Mouse (Mus musculus): ENCODE data around the gene Rab28. TPM values are rescaled to one million over a fixed set of nuclear protein-coding genes. Genes with fewer than 3 reads are reported as not detected.

Rab28 gene
- polyA plus RNA-seq, 1 experiment from 2014 or later, result 64.2 TPM

DNA sequence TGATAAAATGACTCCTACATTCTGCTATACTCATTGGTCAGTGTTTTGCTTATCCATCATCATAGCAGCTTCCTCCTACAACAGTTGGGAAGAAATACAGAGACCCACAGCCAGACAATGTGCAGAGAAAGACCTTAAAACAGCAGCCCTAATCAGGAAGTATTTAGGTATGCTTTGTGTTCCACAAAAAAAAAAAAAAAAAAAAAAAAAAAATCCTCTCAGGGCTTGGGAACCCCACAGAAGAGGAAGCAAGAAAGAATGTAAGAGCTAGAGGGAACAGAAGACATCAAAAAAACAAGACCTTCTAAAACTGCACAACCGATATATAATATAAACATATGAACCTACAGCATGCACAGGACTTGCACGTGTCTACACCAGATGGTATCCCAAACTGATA lies 24.0 kb downstream of the Rab28 start:
- Histone ChIP-seq H3K9me3 (ENCODE audit: control insufficient read depth, low read length) (no peaks in the 10 kb centered on the region), H3K36me3 (replicated peaks; ENCODE audit: control insufficient read depth, insufficient read depth) (peaks cover 7% of the 10 kb centered on the region), H3K27me3 (ENCODE audit: control insufficient read depth, insufficient read depth, low read length) (no peaks in the 10 kb centered on the region), H3K4me1 (replicated peaks; ENCODE audit: control insufficient read depth, insufficient read depth, low read length) (no peaks in the 10 kb centered on the region), H3K4me3 (replicated peaks; ENCODE audit: low read length) (no peak overlapping the region), H3K4me2 (replicated peaks) (no peak overlapping the region), H3K9ac (no peak overlapping the region), H3K27ac (no peak overlapping the region)
- 92% methylated on average over 2 of the region's 2 CpGs for WGBS
- DNase-seq (ENCODE audit: low spot score), result no peak
- ATAC-seq (ENCODE audit: low FRiP score), result no peak

GRCm38 (mm10) chr5:41666012-41666411 lies 41.9 kb downstream of the Rab28 start:
- ATAC-seq (ENCODE audit: low FRiP score), result no peak
- DNase-seq (ENCODE audit: low spot score), result no peak
- H3K4me1 ChIP-seq (replicated peaks; ENCODE audit: control insufficient read depth, insufficient read depth, low read length), result no peaks in the 10 kb centered on the region
- no peak overlapping the region for H3K27ac ChIP-seq
- H3K9me3 ChIP-seq (ENCODE audit: control insufficient read depth, low read length), result no peaks in the 10 kb centered on the region
- 90% methylated on average over 6 of the region's 6 CpGs for WGBS
- no peak overlapping the region for H3K4me2 ChIP-seq (replicated peaks)
- H3K4me3 ChIP-seq (replicated peaks; ENCODE audit: low read length), result no peak overlapping the region
- H3K9ac ChIP-seq, result no peak overlapping the region
- no peaks in the 10 kb centered on the region for H3K27me3 ChIP-seq (ENCODE audit: control insufficient read depth, insufficient read depth, low read length)
- H3K36me3 ChIP-seq (replicated peaks; ENCODE audit: control insufficient read depth, insufficient read depth), result no peaks in the 10 kb centered on the region

DNA sequence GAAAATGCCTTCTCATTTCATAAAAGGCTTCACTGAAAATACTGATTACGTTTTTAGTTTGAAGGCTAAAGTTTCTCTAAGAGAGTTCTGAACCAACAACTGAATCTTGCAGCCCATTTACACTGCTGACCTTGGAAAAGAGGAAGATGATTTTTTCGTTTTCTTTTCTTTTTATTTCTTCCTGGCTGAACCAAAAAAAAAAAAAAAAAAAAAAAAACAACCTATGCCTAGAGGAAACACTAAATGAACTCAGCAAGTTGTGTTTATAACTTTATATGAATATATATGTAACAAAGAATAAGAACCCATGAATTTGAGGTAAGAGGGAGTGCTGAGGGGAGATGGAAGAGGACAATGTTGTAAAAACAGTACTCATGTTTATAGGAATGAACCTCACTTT lies 71.2 kb downstream of the Rab28 start:
- Histone ChIP-seq H3K9ac (no peak overlapping the region), H3K27me3 (ENCODE audit: control insufficient read depth, insufficient read depth, low read length) (no peaks in the 10 kb centered on the region), H3K9me3 (ENCODE audit: control insufficient read depth, low read length) (no peaks in the 10 kb centered on the region), H3K4me2 (replicated peaks) (no peak overlapping the region), H3K36me3 (replicated peaks; ENCODE audit: control insufficient read depth, insufficient read depth) (no peaks in the 10 kb centered on the region; the same call in 1 of the 2 replicates), H3K27ac (no peak overlapping the region), H3K4me3 (replicated peaks; ENCODE audit: low read length) (no peak overlapping the region), H3K4me1 (replicated peaks; ENCODE audit: control insufficient read depth, insufficient read depth, low read length) (no peaks in the 10 kb centered on the region; the same call in 1 of the 2 replicates)
- no peak for ATAC-seq (ENCODE audit: low FRiP score)
- no peak for DNase-seq (ENCODE audit: low spot score)
- 82% methylated on average over 2 of the region's 2 CpGs for WGBS

- DNase-seq (ENCODE audit: low spot score) (no peak), ATAC-seq (ENCODE audit: low FRiP score) (no peak)
- Histone ChIP-seq H3K4me2 (replicated peaks) (no peak overlapping the region), H3K4me3 (replicated peaks; ENCODE audit: low read length) (no peak overlapping the region), H3K4me1 (replicated peaks; ENCODE audit: control insufficient read depth, insufficient read depth, low read length) (no peaks in the 10 kb centered on the region), H3K27me3 (ENCODE audit: control insufficient read depth, insufficient read depth, low read length) (no peaks in the 10 kb centered on the region), H3K9ac (no peak overlapping the region), H3K27ac (no peak overlapping the region), H3K36me3 (replicated peaks; ENCODE audit: control insufficient read depth, insufficient read depth) (peaks cover 11% of the 10 kb centered on the region), H3K9me3 (ENCODE audit: control insufficient read depth, low read length) (no peaks in the 10 kb centered on the region)
- 92% methylated on average over 7 of the region's 7 CpGs for WGBS
These were observed 80.5 kb downstream of the Rab28 start for GRCm38 (mm10) chr5:41627224-41628144.

GRCm38 (mm10) chr5:41625544-41625943 lies 82.4 kb downstream of the Rab28 start:
- no peak overlapping the region for H3K9ac ChIP-seq
- H3K27me3 ChIP-seq (ENCODE audit: control insufficient read depth, insufficient read depth, low read length), result no peaks in the 10 kb centered on the region
- no peak for ATAC-seq (ENCODE audit: low FRiP score)
- H3K36me3 ChIP-seq (replicated peaks; ENCODE audit: control insufficient read depth, insufficient read depth), result peaks cover 11% of the 10 kb centered on the region
- no peak overlapping the region for H3K4me2 ChIP-seq (replicated peaks)
- no peaks in the 10 kb centered on the region for H3K9me3 ChIP-seq (ENCODE audit: control insufficient read depth, low read length)
- 74% methylated on average over 7 of the region's 7 CpGs for WGBS
- DNase-seq (ENCODE audit: low spot score), result no peak
- H3K27ac ChIP-seq, result no peak overlapping the region
- H3K4me3 ChIP-seq (replicated peaks; ENCODE audit: low read length), result no peak overlapping the region
- no peaks in the 10 kb centered on the region for H3K4me1 ChIP-seq (replicated peaks; ENCODE audit: control insufficient read depth, insufficient read depth, low read length)

DNA sequence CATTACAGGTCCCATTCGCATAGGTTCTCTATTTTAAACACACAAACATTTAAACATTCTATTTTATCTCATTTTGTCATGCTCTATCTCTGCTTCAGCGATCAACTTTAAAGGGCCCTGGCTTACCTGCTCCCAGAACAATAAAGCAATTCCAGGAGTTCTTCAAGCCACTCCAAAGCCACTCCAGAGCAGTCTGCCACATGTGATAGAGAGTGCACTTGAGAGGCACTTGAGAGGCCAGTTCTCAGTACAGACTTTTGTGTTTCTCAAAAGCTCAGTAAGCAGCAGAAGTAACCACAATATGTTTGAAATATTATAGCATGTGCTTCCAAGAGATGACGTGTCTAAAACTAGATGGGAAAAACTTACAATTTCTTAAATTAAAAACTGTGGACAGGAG lies 86.2 kb downstream of the Rab28 start:
- no peak overlapping the region for H3K27ac ChIP-seq
- no peak overlapping the region for H3K9ac ChIP-seq
- H3K27me3 ChIP-seq (ENCODE audit: control insufficient read depth, insufficient read depth, low read length), result no peaks in the 10 kb centered on the region
- 97% methylated on average over 3 of the region's 3 CpGs for whole genome bisulfite sequencing
- H3K4me3 ChIP-seq (replicated peaks; ENCODE audit: low read length), result no peak overlapping the region
- no peak for DNase-seq (ENCODE audit: low spot score)
- peaks cover 11% of the 10 kb centered on the region for H3K36me3 ChIP-seq (replicated peaks; ENCODE audit: control insufficient read depth, insufficient read depth)
- H3K4me2 ChIP-seq (replicated peaks), result no peak overlapping the region
- no peaks in the 10 kb centered on the region for H3K9me3 ChIP-seq (ENCODE audit: control insufficient read depth, low read length)
- ATAC-seq (ENCODE audit: low FRiP score), result no peak
- H3K4me1 ChIP-seq (replicated peaks; ENCODE audit: control insufficient read depth, insufficient read depth, low read length), result no peaks in the 10 kb centered on the region

DNA sequence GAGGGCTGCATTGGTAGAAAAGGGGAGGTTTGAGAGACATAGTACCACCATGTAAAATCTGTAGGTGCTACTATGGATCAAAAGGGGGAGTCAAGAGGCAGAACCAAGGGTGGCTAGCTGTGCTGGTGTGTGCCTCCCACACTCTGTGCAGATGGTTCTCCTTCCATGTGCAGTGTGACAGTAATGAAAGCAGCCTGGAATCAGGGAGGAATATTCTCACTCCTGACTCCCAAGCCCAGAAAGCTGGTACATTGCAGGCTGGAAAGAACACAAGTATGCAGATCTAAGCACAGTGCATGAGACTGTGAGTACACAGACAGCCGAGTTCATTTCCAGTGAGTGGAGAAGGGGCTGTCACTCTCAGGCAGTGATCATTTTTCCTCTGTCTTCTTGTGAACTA lies 89.0 kb downstream of the Rab28 start:
- no peak overlapping the region for H3K4me2 ChIP-seq (replicated peaks)
- no peak overlapping the region for H3K4me3 ChIP-seq (replicated peaks; ENCODE audit: low read length)
- H3K9me3 ChIP-seq (ENCODE audit: control insufficient read depth, low read length), result no peaks in the 10 kb centered on the region
- H3K27ac ChIP-seq, result no peak overlapping the region
- H3K36me3 ChIP-seq (replicated peaks; ENCODE audit: control insufficient read depth, insufficient read depth), result peaks cover 4% of the 10 kb centered on the region; the same call in 1 of the 2 replicates
- WGBS, result 73% methylated on average over 1 of the region's 1 CpGs
- ATAC-seq (ENCODE audit: low FRiP score) (peak; percentile 4; the same call in 1 of the 2 replicates), DNase-seq (ENCODE audit: low spot score) (no peak)
- H3K27me3 ChIP-seq (ENCODE audit: control insufficient read depth, insufficient read depth, low read length), result no peaks in the 10 kb centered on the region
- no peak overlapping the region for H3K9ac ChIP-seq
- no peaks in the 10 kb centered on the region for H3K4me1 ChIP-seq (replicated peaks; ENCODE audit: control insufficient read depth, insufficient read depth, low read length)

DNA sequence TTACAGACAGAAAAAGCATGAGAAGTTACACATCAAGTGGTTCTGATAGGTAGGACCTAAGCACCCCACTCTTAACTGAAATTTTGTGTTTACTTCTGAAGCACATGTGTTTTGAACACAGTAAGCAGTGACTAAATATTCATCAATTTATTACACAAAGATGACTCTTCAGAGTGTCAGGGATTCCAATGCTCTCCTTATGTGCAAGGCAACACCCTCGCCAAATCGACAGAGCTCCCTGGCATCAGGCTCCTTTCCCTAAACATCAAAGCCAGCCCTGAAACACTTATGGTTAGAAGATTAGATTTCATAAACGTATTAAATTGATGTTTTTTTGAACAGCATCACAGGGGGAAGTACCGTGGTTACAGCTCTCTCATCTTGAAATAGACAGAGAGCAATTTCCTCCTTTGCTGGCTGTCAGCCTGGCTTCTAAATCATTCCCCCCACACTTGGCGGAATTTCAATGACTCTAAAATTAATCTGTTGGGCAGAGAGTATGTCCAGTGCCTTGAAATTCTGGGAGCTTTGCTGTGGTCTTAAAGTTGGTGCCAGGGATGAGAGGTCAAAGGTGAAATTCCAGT lies 97.4 kb downstream of the Rab28 start:
- H3K4me2 ChIP-seq (replicated peaks), result no peak overlapping the region
- H3K27me3 ChIP-seq (ENCODE audit: control insufficient read depth, insufficient read depth, low read length), result no peaks in the 10 kb centered on the region
- WGBS, result 62% methylated on average over 5 of the region's 5 CpGs
- H3K4me1 ChIP-seq (replicated peaks; ENCODE audit: control insufficient read depth, insufficient read depth, low read length), result 0 out of 2 replicates have a peak, but pooled peaks cover 2% of the 10 kb centered on the region
- no peak overlapping the region for H3K9ac ChIP-seq
- H3K27ac ChIP-seq, result no peak overlapping the region
- no peak for DNase-seq (ENCODE audit: low spot score)
- ATAC-seq (ENCODE audit: low FRiP score), result no peak
- no peaks in the 10 kb centered on the region for H3K36me3 ChIP-seq (replicated peaks; ENCODE audit: control insufficient read depth, insufficient read depth)
- no peaks in the 10 kb centered on the region for H3K9me3 ChIP-seq (ENCODE audit: control insufficient read depth, low read length)
- H3K4me3 ChIP-seq (replicated peaks; ENCODE audit: low read length), result no peak overlapping the region

GRCm38 (mm10) chr5:41596242-41597117 lies 111.5 kb downstream of the Rab28 start:
- WGBS, result 94% methylated on average over 3 of the region's 3 CpGs
- H3K4me1 ChIP-seq (replicated peaks; ENCODE audit: control insufficient read depth, insufficient read depth, low read length), result 0 out of 2 replicates have a peak, but pooled peaks cover 6% of the 10 kb centered on the region
- H3K27me3 ChIP-seq (ENCODE audit: control insufficient read depth, insufficient read depth, low read length), result no peaks in the 10 kb centered on the region
- no peaks in the 10 kb centered on the region for H3K9me3 ChIP-seq (ENCODE audit: control insufficient read depth, low read length)
- H3K4me2 ChIP-seq (replicated peaks), result no peak overlapping the region
- H3K36me3 ChIP-seq (replicated peaks; ENCODE audit: control insufficient read depth, insufficient read depth), result no peaks in the 10 kb centered on the region
- no peak overlapping the region for H3K9ac ChIP-seq
- ATAC-seq (ENCODE audit: low FRiP score), result peak; percentile 88
- no peak overlapping the region for H3K4me3 ChIP-seq (replicated peaks; ENCODE audit: low read length)
- peak; percentile 28 for DNase-seq (ENCODE audit: low spot score)
- no peak overlapping the region for H3K27ac ChIP-seq
